In genomic region chr10:79680606-79681495, GRCm38 (mm10) we compare ENCODE assay signal across 8 mouse cellular contexts. TPM values are rescaled to one million over a fixed set of nuclear protein-coding genes. Genes with fewer than 3 reads are reported as not detected.
DNase-seq lines count a peak whose midpoint lies in the region; ATAC-seq and TF ChIP-seq lines count a peak whose summit lies in the region.

No protein-coding gene starts in this region.

- ATAC-seq in inflammation-experienced regulatory T-cells, adult 6 months: peak; percentile 7
- ATAC-seq in midbrain, embryonic 14.5 days (ENCODE audit: low FRiP score, low TSS enrichment): peak; percentile 13

- TF ChIP-seq RAD21 in CH12.LX (IDR thresholded peaks at IDR 0.05; ENCODE audit: low read depth, low read length): no peak

- 39% methylated on average over 11 of the region's 11 CpGs for WGBS in midbrain, embryonic 14.5 days

- H3K27ac ChIP-seq in gastrocnemius, adult 2 months: peak overlapping the region; percentile 94
- H3K27ac ChIP-seq in CH12.LX (ENCODE audit: insufficient read depth, low read depth): no peak overlapping the region
- peak overlapping the region; percentile 51 for H3K27ac ChIP-seq in embryonic fibroblast, embryonic 13.5 days (ENCODE audit: insufficient read depth, low read length)
- H3K27ac ChIP-seq in midbrain, embryonic 14.5 days (replicated peaks; ENCODE audit: low read depth, low read length): peak overlapping the region; percentile 86

- in situ Hi-C loops in CH12.LX (cut with MboI; ENCODE audit: low pct_ligation_motif_present, low pct_unique_long_range_greater_than_20kb, low sequenced_read_pairs): no loop called here

- H3K4me1 ChIP-seq in CH12.LX (ENCODE audit: control insufficient read depth in 1 of 2, insufficient read depth in 2 of 2): peaks cover 24 to 35% of the 10 kb centered on the region in 2 experiments
- H3K4me1 ChIP-seq in embryonic fibroblast, embryonic 13.5 days (ENCODE audit: control insufficient read depth, insufficient read depth, low read length): peaks cover 9% of the 10 kb centered on the region
- H3K4me1 ChIP-seq in midbrain, embryonic 14.5 days (ENCODE audit: control insufficient read depth, insufficient read depth, low read length): peaks cover 18% of the 10 kb centered on the region

- TF ChIP-seq EP300 in CH12.LX (IDR thresholded peaks at IDR 0.05; ENCODE audit: low read length): no peak

- no peaks in the 10 kb centered on the region for H3K27me3 ChIP-seq in CH12.LX (replicated peaks)
- H3K27me3 ChIP-seq in midbrain, embryonic 14.5 days (ENCODE audit: control insufficient read depth, insufficient read depth, low read length): no peaks in the 10 kb centered on the region

- DNase-seq in gastrocnemius, adult 2 months: no peak
- DNase-seq in gastrocnemius, adult 8-10 months (ENCODE audit: low spot score in 2 of 2): no peak
- DNase-seq in CH12.LX (ENCODE audit: extremely low read depth): no peak
- DNase-seq in midbrain, embryonic 14.5 days: peak; percentile 15
- DNase-seq in c-Kit-positive CD71-positive TER-119-positive erythroid progenitor cells, embryonic 14.5 days (ENCODE audit: low spot score): no peak
- no peak for DNase-seq in yolk sac, embryonic 10.5 days (ENCODE audit: low spot score)

- H3K4me2 ChIP-seq in CH12.LX (ENCODE audit: insufficient read depth, low read depth, poor library complexity, severe bottlenecking): peak overlapping the region; percentile 65
- H3K4me2 ChIP-seq in midbrain, embryonic 14.5 days (ENCODE audit: low read length): peak overlapping the region; percentile 61

- peaks cover 2% of the 10 kb centered on the region for H3K9me3 ChIP-seq in CH12.LX (replicated peaks; ENCODE audit: low read length)
- H3K9me3 ChIP-seq in midbrain, embryonic 14.5 days (ENCODE audit: control insufficient read depth, low read length): no peaks in the 10 kb centered on the region

- H3K36me3 ChIP-seq in CH12.LX (replicated peaks in 1 of 2; ENCODE audit: control insufficient read depth in 1 of 2, insufficient read depth in 1 of 2, low read length in 1 of 2): peaks cover 14 to 36% of the 10 kb centered on the region in 2 experiments
- H3K36me3 ChIP-seq in midbrain, embryonic 14.5 days (ENCODE audit: control insufficient read depth, insufficient read depth, low read length): peaks cover 22% of the 10 kb centered on the region

- dilution Hi-C loops in CH12.LX (cut with MboI; ENCODE audit: extremely low pct_ligation_motif_present, extremely low pct_unique_long_range_greater_than_20kb, low sequenced_read_pairs): no loop called here

- TF ChIP-seq CTCF in gastrocnemius, adult 2 months (IDR thresholded peaks at IDR 0.05): no peak
- TF ChIP-seq CTCF in CH12.LX (conservative IDR thresholded peaks at IDR 0.05 in 1 of 2, IDR thresholded peaks at IDR 0.05 in 1 of 2; ENCODE audit: low read depth in 2 of 2, low read length in 2 of 2): no peak
- TF ChIP-seq CTCF in embryonic fibroblast, embryonic 13.5 days (IDR thresholded peaks at IDR 0.05; ENCODE audit: borderline replicate concordance, insufficient read depth, low read length): no peak

- intact Hi-C loops in gastrocnemius, adult 2 months (cut with DNase I): no loop called here

- peaks cover 31% of the 10 kb centered on the region for H3K79me2 ChIP-seq in CH12.LX (replicated peaks; ENCODE audit: control insufficient read depth, extremely low read depth, insufficient read depth, poor library complexity, severe bottlenecking)

- peak overlapping the region; percentile 98 for H3K4me3 ChIP-seq in gastrocnemius, adult 2 months
- H3K4me3 ChIP-seq in CH12.LX (replicated peaks in 1 of 3; ENCODE audit: low read depth in 2 of 3, low read length in 2 of 3, poor library complexity in 1 of 3): peak overlapping the region; percentile 55 to 93 (median 75)
- peak overlapping the region; percentile 35 for H3K4me3 ChIP-seq in embryonic fibroblast, embryonic 13.5 days (ENCODE audit: insufficient read depth, low read length)
- H3K4me3 ChIP-seq in midbrain, embryonic 14.5 days (replicated peaks; ENCODE audit: low read depth, low read length): peak overlapping the region; percentile 75

- no peak for TF ChIP-seq POLR2A in CH12.LX (IDR thresholded peaks at IDR 0.05; ENCODE audit: low read depth, low read length)
- TF ChIP-seq POLR2A in embryonic fibroblast, embryonic 13.5 days (IDR thresholded peaks at IDR 0.05; ENCODE audit: low read depth, low read length): 0 out of 2 replicates have a peak, but pooled peaks have one; percentile 21

- H3K9ac ChIP-seq in CH12.LX (ENCODE audit: insufficient read depth, low read depth): peak overlapping the region; percentile 52
- peak overlapping the region; percentile 54 for H3K9ac ChIP-seq in midbrain, embryonic 14.5 days (replicated peaks; ENCODE audit: low read length)

TF ChIP-seq in CH12.LX, 34 proteins besides CTCF, POLR2A, EP300 and RAD21:
- TF ChIP-seq MXI1 (IDR thresholded peaks at IDR 0.05; ENCODE audit: low read depth, low read length) (no peak), IRF4 (IDR thresholded peaks at IDR 0.05; ENCODE audit: low read depth, low read length) (no peak)

RNA-seq across cellular contexts. Expression of gene Cdc34, which starts 1.1 kb away (rescaled TPM):
- total RNA-seq in gastrocnemius, adult 2 months (2021): 100 to 1,000 TPM; 366 to 415 TPM
- 100 to 1,000 TPM; 381 to 451 (median 390) TPM for total RNA-seq in gastrocnemius, adult 8-10 months (2022)
- 335 and 348 TPM in 2 replicates for total RNA-seq in CH12.LX (2012; rRNA removed)
- total RNA-seq in CH12.LX (2014; rRNA removed): 323 and 331 TPM in 2 replicates
- 314 and 354 TPM in 2 replicates for polyA plus RNA-seq in CH12.LX (2012; ENCODE audit: insufficient read length, low read depth)
- 117 and 149 TPM in 2 replicates for polyA plus RNA-seq in embryonic fibroblast, embryonic 13.5 days (2011; ENCODE audit: insufficient read length, low read depth, missing spikeins)
- 10 to 100 TPM; 13.9 to 26.7 (median 20.5) TPM for polyA plus RNA-seq in inflammation-experienced regulatory T-cells, adult 6 months (2017; shearing (Covaris generic))
- polyA plus RNA-seq in midbrain, embryonic 14.5 days (2014; fragmentation: Nextera tagmentation; extraction: Ambion mirVana): 80.4 and 94.9 TPM in 2 replicates

RNA-seq across cellular contexts. Expression of gene Gzmm, which starts 8.0 kb away (rescaled TPM):
- 1 to 10 TPM; 7.2 to 9.8 TPM for total RNA-seq in gastrocnemius, adult 2 months (2021)
- 10 to 100 TPM in 3 of 4 experiments, 1 to 10 TPM in 1; 9.9 to 15.9 (median 10.2) TPM for total RNA-seq in gastrocnemius, adult 8-10 months (2022)
- total RNA-seq in CH12.LX (2012; rRNA removed): 0.17 and 0.67 TPM in 2 replicates
- 0.45 and 0.59 TPM in 2 replicates for total RNA-seq in CH12.LX (2014; rRNA removed)
- 0.30 and 0.73 TPM in 2 replicates for polyA plus RNA-seq in CH12.LX (2012; ENCODE audit: insufficient read length, low read depth)
- polyA plus RNA-seq in embryonic fibroblast, embryonic 13.5 days (2011; ENCODE audit: insufficient read length, low read depth, missing spikeins): 0.65 TPM in 1 of 2 replicates, not detected in the other
- 1 to 10 TPM in 1 of 3 experiments, under 1 TPM in 2; 0.62 to 3.2 (median 0.94) TPM for polyA plus RNA-seq in inflammation-experienced regulatory T-cells, adult 6 months (2017; shearing (Covaris generic))
- polyA plus RNA-seq in midbrain, embryonic 14.5 days (2014; fragmentation: Nextera tagmentation; extraction: Ambion mirVana): 1.1 and 1.5 TPM in 2 replicates

RNA-seq across cellular contexts. Expression of gene Tpgs1, which starts 11.7 kb away (rescaled TPM):
- 10 to 100 TPM; 18.4 to 19.2 TPM for total RNA-seq in gastrocnemius, adult 2 months (2021)
- total RNA-seq in gastrocnemius, adult 8-10 months (2022): 10 to 100 TPM; 17.6 to 21.1 (median 20.1) TPM
- total RNA-seq in CH12.LX (2012; rRNA removed) (33.7 and 58.9 TPM in 2 replicates), CH12.LX (2014; rRNA removed) (34.4 and 42.8 TPM in 2 replicates)
- 42.0 and 44.5 TPM in 2 replicates for polyA plus RNA-seq in CH12.LX (2012; ENCODE audit: insufficient read length, low read depth)
- polyA plus RNA-seq in embryonic fibroblast, embryonic 13.5 days (2011; ENCODE audit: insufficient read length, low read depth, missing spikeins): 15.5 and 16.0 TPM in 2 replicates
- 10 to 100 TPM; 15.9 to 25.7 (median 17.5) TPM for polyA plus RNA-seq in inflammation-experienced regulatory T-cells, adult 6 months (2017; shearing (Covaris generic))
- polyA plus RNA-seq in midbrain, embryonic 14.5 days (2014; fragmentation: Nextera tagmentation; extraction: Ambion mirVana): 94.4 and 110 TPM in 2 replicates

RNA-seq across cellular contexts. Expression of gene Madcam1, which starts 16.5 kb away (rescaled TPM):
- total RNA-seq in gastrocnemius, adult 2 months (2021): not detected
- not detected for total RNA-seq in gastrocnemius, adult 8-10 months (2022)
- total RNA-seq in CH12.LX (2012; rRNA removed) (62.4 and 110 TPM in 2 replicates), CH12.LX (2014; rRNA removed) (55.4 and 61.9 TPM in 2 replicates)
- 167 and 171 TPM in 2 replicates for polyA plus RNA-seq in CH12.LX (2012; ENCODE audit: insufficient read length, low read depth)
- not detected in 2 replicates for polyA plus RNA-seq in embryonic fibroblast, embryonic 13.5 days (2011; ENCODE audit: insufficient read length, low read depth, missing spikeins)
- not detected for polyA plus RNA-seq in inflammation-experienced regulatory T-cells, adult 6 months (2017; shearing (Covaris generic))
- 0.31 and 1.00 TPM in 2 replicates for polyA plus RNA-seq in midbrain, embryonic 14.5 days (2014; fragmentation: Nextera tagmentation; extraction: Ambion mirVana)

RNA-seq across cellular contexts. Expression of gene Bsg, which starts 23.4 kb away (rescaled TPM):
- total RNA-seq in gastrocnemius, adult 2 months (2021): 100 to 1,000 TPM; 650 to 652 TPM
- 100 to 1,000 TPM; 524 to 920 (median 651) TPM for total RNA-seq in gastrocnemius, adult 8-10 months (2022)
- total RNA-seq in CH12.LX (2012; rRNA removed) (312 and 421 TPM in 2 replicates), CH12.LX (2014; rRNA removed) (617 and 710 TPM in 2 replicates)
- 358 and 360 TPM in 2 replicates for polyA plus RNA-seq in CH12.LX (2012; ENCODE audit: insufficient read length, low read depth)
- 766 and 774 TPM in 2 replicates for polyA plus RNA-seq in embryonic fibroblast, embryonic 13.5 days (2011; ENCODE audit: insufficient read length, low read depth, missing spikeins)
- 100 to 1,000 TPM; 116 to 152 (median 121) TPM for polyA plus RNA-seq in inflammation-experienced regulatory T-cells, adult 6 months (2017; shearing (Covaris generic))
- polyA plus RNA-seq in midbrain, embryonic 14.5 days (2014; fragmentation: Nextera tagmentation; extraction: Ambion mirVana): 680 and 689 TPM in 2 replicates

Comparison
In these comparisons a context has a peak if more than half of its experiments do, and no peak if none do; other contexts are left out.
1. H3K4me3 ChIP-seq: peak in every context shown above with its lines; median percentile 98 in gastrocnemius, adult 2 months; 75 in CH12.LX; 75 in midbrain, embryonic 14.5 days; 35 in embryonic fibroblast, embryonic 13.5 days.